Mouse (Mus musculus): Measurements from ENCODE around the gene Ccl28.
"Not testable (repeated sequence)": the region's sequence is repeated elsewhere in the genome, so short reads cannot be mapped to it uniquely, and the experiment has no call there.

Ccl28 gene

DNA sequence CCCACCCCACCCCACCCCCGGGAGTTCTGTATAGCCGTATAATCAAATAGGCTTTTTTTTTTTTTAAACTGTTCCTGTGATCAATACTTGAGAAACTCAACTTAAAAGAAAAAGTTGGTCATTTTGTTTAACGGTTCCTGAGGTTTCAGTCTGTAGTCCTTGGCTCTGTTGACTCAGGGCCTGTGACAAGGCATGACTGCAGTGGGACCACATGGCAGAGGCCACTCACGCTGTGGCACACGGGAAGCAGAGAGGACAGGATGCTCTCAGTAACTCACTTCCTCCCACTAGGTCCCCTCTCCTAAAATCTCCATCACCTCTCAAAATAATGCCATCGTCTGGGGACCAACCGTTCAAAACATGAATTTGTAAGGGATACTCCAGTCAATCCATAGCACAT is 17.5 kb downstream of the Ccl28 start:
- H3K4me1 ChIP-seq (replicated peaks; ENCODE audit: low read depth, low read length) = no peaks in the 10 kb centered on the region
- no peaks in the 10 kb centered on the region for H3K9me3 ChIP-seq (ENCODE audit: low read length)
- H3K27me3 ChIP-seq (ENCODE audit: insufficient read depth, low read length) = no peaks in the 10 kb centered on the region
- H3K36me3 ChIP-seq (ENCODE audit: insufficient read depth, low read length) = no peaks in the 10 kb centered on the region
- H3K4me3 ChIP-seq (replicated peaks; ENCODE audit: low read length) = no peak overlapping the region
- no peak for TF ChIP-seq POU5F1 (IDR thresholded peaks at IDR 0.05; ENCODE audit: borderline replicate concordance, low read length)
- no peak for TF ChIP-seq CTCF (conservative IDR thresholded peaks at IDR 0.05; ENCODE audit: low read length)
- no peak for TF ChIP-seq NANOG (IDR thresholded peaks at IDR 0.05; ENCODE audit: borderline replicate concordance, low read length)

DNA sequence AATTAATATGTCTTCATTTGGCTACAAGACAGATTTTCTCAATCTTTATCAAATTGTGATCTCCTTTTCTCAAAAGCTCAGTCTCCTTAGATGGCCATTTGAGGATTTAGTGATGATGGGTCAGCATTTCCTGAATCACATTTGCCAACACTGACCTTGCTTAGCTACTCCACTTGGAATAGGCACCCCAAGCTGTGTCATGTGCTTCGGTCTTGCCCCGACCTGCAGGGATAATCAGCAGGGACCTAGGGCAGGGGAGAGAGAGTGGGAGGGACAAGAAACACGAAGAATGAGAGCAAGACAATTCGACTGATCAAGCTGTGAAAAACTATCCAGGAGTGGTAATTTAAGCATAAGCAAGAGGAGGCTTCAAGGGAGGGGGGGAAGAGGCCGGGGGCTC is 21.1 kb downstream of the Ccl28 start:
- Histone ChIP-seq H3K4me3 (replicated peaks; ENCODE audit: low read length) (no peak overlapping the region), H3K4me1 (replicated peaks; ENCODE audit: low read depth, low read length) (peaks cover 9% of the 10 kb centered on the region), H3K27me3 (ENCODE audit: insufficient read depth, low read length) (no peaks in the 10 kb centered on the region), H3K9me3 (ENCODE audit: low read length) (no peaks in the 10 kb centered on the region), H3K36me3 (ENCODE audit: insufficient read depth, low read length) (no peaks in the 10 kb centered on the region)
- TF ChIP-seq POU5F1 (IDR thresholded peaks at IDR 0.05; ENCODE audit: borderline replicate concordance, low read length) (no peak), CTCF (conservative IDR thresholded peaks at IDR 0.05; ENCODE audit: low read length) (no peak), NANOG (IDR thresholded peaks at IDR 0.05; ENCODE audit: borderline replicate concordance, low read length) (no peak)

DNA sequence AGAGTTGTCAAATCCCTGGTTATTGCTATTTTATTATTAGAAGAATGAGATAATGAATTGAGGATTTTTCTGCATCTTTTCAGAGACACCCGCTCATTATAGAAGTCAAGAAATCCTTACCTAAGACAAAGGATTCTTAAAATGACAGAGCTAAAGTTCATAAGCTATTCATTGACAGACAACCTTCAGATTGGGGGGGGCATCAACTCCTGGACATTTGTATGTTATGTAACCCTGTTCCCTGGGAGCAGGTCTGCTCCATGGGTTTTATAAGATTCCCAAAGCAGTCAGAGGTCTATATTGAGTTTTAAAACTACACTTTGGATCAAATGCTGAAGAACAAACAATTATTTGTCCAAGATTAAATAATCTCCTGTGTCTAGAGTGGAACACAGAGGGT is 22.9 kb downstream of the Ccl28 start:
- H3K9me3 ChIP-seq (ENCODE audit: low read length) = no peaks in the 10 kb centered on the region
- TF ChIP-seq NANOG (IDR thresholded peaks at IDR 0.05; ENCODE audit: borderline replicate concordance, low read length) (no peak), CTCF (conservative IDR thresholded peaks at IDR 0.05; ENCODE audit: low read length) (no peak), POU5F1 (IDR thresholded peaks at IDR 0.05; ENCODE audit: borderline replicate concordance, low read length) (no peak)

GRCm38 (mm10) chr13:119648891-119649698 is 25.5 kb downstream of the Ccl28 start:
- Histone ChIP-seq H3K9me3 (ENCODE audit: low read length) (no peaks in the 10 kb centered on the region), H3K4me3 (replicated peaks; ENCODE audit: low read length) (no peak overlapping the region), H3K4me1 (replicated peaks; ENCODE audit: low read depth, low read length) (peaks cover 9% of the 10 kb centered on the region), H3K27me3 (ENCODE audit: insufficient read depth, low read length) (no peaks in the 10 kb centered on the region), H3K36me3 (ENCODE audit: insufficient read depth, low read length) (no peaks in the 10 kb centered on the region)
- no peak for TF ChIP-seq POU5F1 (IDR thresholded peaks at IDR 0.05; ENCODE audit: borderline replicate concordance, low read length)
- no peak for TF ChIP-seq CTCF (conservative IDR thresholded peaks at IDR 0.05; ENCODE audit: low read length)
- TF ChIP-seq NANOG (IDR thresholded peaks at IDR 0.05; ENCODE audit: borderline replicate concordance, low read length) = no peak

More for the DNA sequence above, 22.9 kb downstream of the Ccl28 start:
- no peak overlapping the region for H3K4me3 ChIP-seq (replicated peaks; ENCODE audit: low read length)
- H3K4me1 ChIP-seq (replicated peaks; ENCODE audit: low read depth, low read length) = peaks cover 9% of the 10 kb centered on the region
- H3K36me3 ChIP-seq (ENCODE audit: insufficient read depth, low read length) = no peaks in the 10 kb centered on the region
- no peaks in the 10 kb centered on the region for H3K27me3 ChIP-seq (ENCODE audit: insufficient read depth, low read length)

DNA sequence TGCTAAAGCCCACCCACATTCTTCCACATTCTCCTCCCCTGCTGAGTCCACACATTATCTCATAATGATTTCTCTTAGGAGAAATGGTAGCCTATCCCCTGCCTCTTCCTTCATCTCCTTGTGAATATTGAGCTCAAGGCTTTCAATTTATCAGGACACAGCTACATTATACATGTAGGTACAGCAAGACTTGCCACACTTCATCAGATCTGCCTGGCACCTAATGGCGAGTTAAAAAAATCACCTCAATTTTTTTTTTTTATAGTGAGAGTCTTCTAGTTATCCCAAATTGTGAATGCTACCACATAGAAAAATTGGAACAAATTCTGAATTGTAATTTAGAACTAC is 26.1 kb downstream of the Ccl28 start:
- TF ChIP-seq CTCF (conservative IDR thresholded peaks at IDR 0.05; ENCODE audit: low read length) (no peak), NANOG (IDR thresholded peaks at IDR 0.05; ENCODE audit: borderline replicate concordance, low read length) (no peak), POU5F1 (IDR thresholded peaks at IDR 0.05; ENCODE audit: borderline replicate concordance, low read length) (no peak)
- Histone ChIP-seq H3K36me3 (ENCODE audit: insufficient read depth, low read length) (no peaks in the 10 kb centered on the region), H3K4me3 (replicated peaks; ENCODE audit: low read length) (no peak overlapping the region), H3K9me3 (ENCODE audit: low read length) (no peaks in the 10 kb centered on the region), H3K27me3 (ENCODE audit: insufficient read depth, low read length) (no peaks in the 10 kb centered on the region), H3K4me1 (replicated peaks; ENCODE audit: low read depth, low read length) (peaks cover 9% of the 10 kb centered on the region)

DNA sequence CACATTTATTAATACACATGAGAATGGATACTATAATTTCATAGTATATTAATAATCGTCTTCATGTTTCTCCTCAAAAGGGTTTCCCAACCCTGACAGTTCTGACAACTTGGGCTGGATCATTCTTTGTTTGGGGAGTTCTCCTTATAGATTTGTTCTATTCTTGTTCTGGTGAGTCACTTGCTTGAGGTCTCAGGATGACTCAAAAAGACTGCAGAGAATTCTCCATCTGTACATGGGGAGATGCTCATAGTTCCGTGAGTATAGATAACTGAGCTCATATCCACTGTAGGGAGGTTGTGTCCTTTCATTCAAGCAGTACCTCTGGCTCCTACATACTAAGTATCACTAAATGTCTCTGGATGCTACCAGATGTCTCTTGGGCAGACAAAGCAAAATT is 31.1 kb downstream of the Ccl28 start:
- TF ChIP-seq NANOG (IDR thresholded peaks at IDR 0.05; ENCODE audit: borderline replicate concordance, low read length) = no peak
- no peak for TF ChIP-seq CTCF (conservative IDR thresholded peaks at IDR 0.05; ENCODE audit: low read length)
- no peak for TF ChIP-seq POU5F1 (IDR thresholded peaks at IDR 0.05; ENCODE audit: borderline replicate concordance, low read length)
- H3K4me3 ChIP-seq (replicated peaks; ENCODE audit: low read length) = no peak overlapping the region
- H3K9me3 ChIP-seq (ENCODE audit: low read length) = peaks cover 17% of the 10 kb centered on the region
- no peaks in the 10 kb centered on the region for H3K27me3 ChIP-seq (ENCODE audit: insufficient read depth, low read length)
- no peaks in the 10 kb centered on the region for H3K36me3 ChIP-seq (ENCODE audit: insufficient read depth, low read length)
- H3K4me1 ChIP-seq (replicated peaks; ENCODE audit: low read depth, low read length) = no peaks in the 10 kb centered on the region

- no peak overlapping the region for H3K4me3 ChIP-seq (replicated peaks; ENCODE audit: low read length)
- no peak for TF ChIP-seq NANOG (IDR thresholded peaks at IDR 0.05; ENCODE audit: borderline replicate concordance, low read length)
- TF ChIP-seq POU5F1 (IDR thresholded peaks at IDR 0.05; ENCODE audit: borderline replicate concordance, low read length) = no peak
- no peak for TF ChIP-seq CTCF (conservative IDR thresholded peaks at IDR 0.05; ENCODE audit: low read length)
- no peaks in the 10 kb centered on the region for H3K27me3 ChIP-seq (ENCODE audit: insufficient read depth, low read length)
Measured at GRCm38 (mm10) chr13:119656246-119656645, 32.6 kb downstream of the Ccl28 start.

GRCm38 (mm10) chr13:119656846-119657416 is 33.3 kb downstream of the Ccl28 start:
- H3K4me3 ChIP-seq (replicated peaks; ENCODE audit: low read length) = no peak overlapping the region
- no peaks in the 10 kb centered on the region for H3K36me3 ChIP-seq (ENCODE audit: insufficient read depth, low read length)
- H3K27me3 ChIP-seq (ENCODE audit: insufficient read depth, low read length) = no peaks in the 10 kb centered on the region
- no peaks in the 10 kb centered on the region for H3K4me1 ChIP-seq (replicated peaks; ENCODE audit: low read depth, low read length)
- TF ChIP-seq CTCF (conservative IDR thresholded peaks at IDR 0.05; ENCODE audit: low read length) (no peak), POU5F1 (IDR thresholded peaks at IDR 0.05; ENCODE audit: borderline replicate concordance, low read length) (no peak)
- peaks cover 17% of the 10 kb centered on the region for H3K9me3 ChIP-seq (ENCODE audit: low read length)

More at GRCm38 (mm10) chr13:119656246-119656645, 32.6 kb downstream of the Ccl28 start:
- peaks cover 17% of the 10 kb centered on the region for H3K9me3 ChIP-seq (ENCODE audit: low read length)
- H3K4me1 ChIP-seq (replicated peaks; ENCODE audit: low read depth, low read length) = no peaks in the 10 kb centered on the region
- no peaks in the 10 kb centered on the region for H3K36me3 ChIP-seq (ENCODE audit: insufficient read depth, low read length)

DNA sequence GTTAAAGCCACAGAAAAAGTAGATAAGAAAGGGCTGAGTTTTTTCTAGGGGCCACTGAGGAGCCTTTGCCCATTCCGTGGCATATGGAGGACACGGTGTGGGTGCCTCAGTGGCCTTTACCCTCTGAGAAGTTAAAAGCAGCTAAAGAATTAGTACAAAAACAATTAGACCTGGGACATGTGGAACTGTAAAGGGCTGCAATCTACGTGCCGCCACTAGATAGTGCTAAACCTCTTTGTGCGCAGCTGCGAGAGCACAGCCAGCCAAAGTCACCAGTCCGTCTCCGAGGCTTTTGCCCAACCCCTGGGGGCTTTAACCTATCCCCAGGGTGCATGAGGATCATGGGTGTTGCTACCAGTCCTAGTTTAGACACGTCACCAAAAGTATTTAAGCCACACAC is 37.8 kb downstream of the Ccl28 start:
- not testable (repeated sequence) for H3K4me3 ChIP-seq (replicated peaks; ENCODE audit: low read length); H3K27me3 ChIP-seq (ENCODE audit: insufficient read depth, low read length); H3K4me1 ChIP-seq (replicated peaks; ENCODE audit: low read depth, low read length); H3K36me3 ChIP-seq (ENCODE audit: insufficient read depth, low read length)
- peaks cover 17% of the 10 kb centered on the region for H3K9me3 ChIP-seq (ENCODE audit: low read length)
